Mouse (Mus musculus): ENCODE measurements around the gene Rnh1. TPM values are rescaled to one million over a fixed set of nuclear protein-coding genes. Genes with fewer than 3 reads are reported as not detected.

Rnh1 gene
- polyA plus RNA-seq, 1 experiment, result 26.5 TPM

GRCm38 (mm10) chr7:141191796-141192685, 19.4 kb upstream of the Rnh1 start:
- no peak for TF ChIP-seq GATA1 (IDR thresholded peaks at IDR 0.05; ENCODE audit: borderline replicate concordance, low read length)
- TF ChIP-seq FLI1 (IDR thresholded peaks at IDR 0.05; ENCODE audit: low read length), result no peak
- H3K4me1 ChIP-seq, result peaks cover 63% of the 10 kb centered on the region
- no peaks in the 10 kb centered on the region for H3K9me3 ChIP-seq
- H3K36me3 ChIP-seq (replicated peaks; ENCODE audit: low read length), result peaks cover 51% of the 10 kb centered on the region
- no peaks in the 10 kb centered on the region for H3K27me3 ChIP-seq (replicated peaks)
- H3K4me3 ChIP-seq (replicated peaks), result peak overlapping the region; percentile 96

- TF ChIP-seq GATA1 (IDR thresholded peaks at IDR 0.05; ENCODE audit: borderline replicate concordance, low read length), result no peak
- TF ChIP-seq FLI1 (IDR thresholded peaks at IDR 0.05; ENCODE audit: low read length), result no peak
- Histone ChIP-seq H3K4me1 (peaks cover 63% of the 10 kb centered on the region), H3K36me3 (replicated peaks; ENCODE audit: low read length) (peaks cover 46% of the 10 kb centered on the region), H3K9me3 (no peaks in the 10 kb centered on the region), H3K4me3 (replicated peaks) (peak overlapping the region; percentile 28), H3K27me3 (replicated peaks) (no peaks in the 10 kb centered on the region)
Measured at GRCm38 (mm10) chr7:141191036-141191435, 18.4 kb upstream of the Rnh1 start.

GRCm38 (mm10) chr7:141190220-141190619, 17.6 kb upstream of the Rnh1 start:
- peaks cover 46% of the 10 kb centered on the region for H3K36me3 ChIP-seq (replicated peaks; ENCODE audit: low read length)
- H3K4me1 ChIP-seq, result peaks cover 58% of the 10 kb centered on the region
- peaks cover 2% of the 10 kb centered on the region for H3K27me3 ChIP-seq (replicated peaks)
- H3K4me3 ChIP-seq (replicated peaks), result no peak overlapping the region
- TF ChIP-seq FLI1 (IDR thresholded peaks at IDR 0.05; ENCODE audit: low read length) (no peak), GATA1 (IDR thresholded peaks at IDR 0.05; ENCODE audit: borderline replicate concordance, low read length) (no peak)
- no peaks in the 10 kb centered on the region for H3K9me3 ChIP-seq

GRCm38 (mm10) chr7:141188733-141189132, 16.1 kb upstream of the Rnh1 start:
- Histone ChIP-seq H3K9me3 (no peaks in the 10 kb centered on the region), H3K36me3 (replicated peaks; ENCODE audit: low read length) (peaks cover 46% of the 10 kb centered on the region), H3K4me1 (peaks cover 54% of the 10 kb centered on the region), H3K4me3 (replicated peaks) (no peak overlapping the region), H3K27me3 (replicated peaks) (peaks cover 6% of the 10 kb centered on the region)
- TF ChIP-seq FLI1 (IDR thresholded peaks at IDR 0.05; ENCODE audit: low read length) (no peak), GATA1 (IDR thresholded peaks at IDR 0.05; ENCODE audit: borderline replicate concordance, low read length) (no peak)

GRCm38 (mm10) chr7:141188194-141188593, 15.5 kb upstream of the Rnh1 start:
- Histone ChIP-seq H3K36me3 (replicated peaks; ENCODE audit: low read length) (peaks cover 46% of the 10 kb centered on the region), H3K4me3 (replicated peaks) (no peak overlapping the region), H3K9me3 (no peaks in the 10 kb centered on the region), H3K27me3 (replicated peaks) (peaks cover 6% of the 10 kb centered on the region), H3K4me1 (peaks cover 52% of the 10 kb centered on the region)
- no peak for TF ChIP-seq FLI1 (IDR thresholded peaks at IDR 0.05; ENCODE audit: low read length)
- no peak for TF ChIP-seq GATA1 (IDR thresholded peaks at IDR 0.05; ENCODE audit: borderline replicate concordance, low read length)

- H3K36me3 ChIP-seq (replicated peaks; ENCODE audit: low read length), result no peaks in the 10 kb centered on the region
- peak overlapping the region; percentile 14 for H3K4me3 ChIP-seq (replicated peaks)
- no peaks in the 10 kb centered on the region for H3K9me3 ChIP-seq
- TF ChIP-seq FLI1 (IDR thresholded peaks at IDR 0.05; ENCODE audit: low read length), result no peak
- no peak for TF ChIP-seq GATA1 (IDR thresholded peaks at IDR 0.05; ENCODE audit: borderline replicate concordance, low read length)
- peaks cover 2% of the 10 kb centered on the region for H3K27me3 ChIP-seq (replicated peaks)
- H3K4me1 ChIP-seq, result peaks cover 25% of the 10 kb centered on the region
Measured at GRCm38 (mm10) chr7:141176173-141176572, 3.5 kb upstream of the Rnh1 start.

- peaks cover 2% of the 10 kb centered on the region for H3K27me3 ChIP-seq (replicated peaks)
Measured at GRCm38 (mm10) chr7:141175068-141175467, 2.4 kb upstream of the Rnh1 start.

GRCm38 (mm10) chr7:141173323-141173850, 730 bp upstream of the Rnh1 start:
- Histone ChIP-seq H3K4me3 (replicated peaks) (peak overlapping the region; percentile 97), H3K9me3 (no peaks in the 10 kb centered on the region), H3K27me3 (replicated peaks) (no peaks in the 10 kb centered on the region), H3K36me3 (replicated peaks; ENCODE audit: low read length) (no peaks in the 10 kb centered on the region), H3K4me1 (peaks cover 49% of the 10 kb centered on the region)
- TF ChIP-seq FLI1 (IDR thresholded peaks at IDR 0.05; ENCODE audit: low read length), result no peak
- TF ChIP-seq GATA1 (IDR thresholded peaks at IDR 0.05; ENCODE audit: borderline replicate concordance, low read length), result no peak

More at GRCm38 (mm10) chr7:141175068-141175467, 2.4 kb upstream of the Rnh1 start:
- H3K9me3 ChIP-seq, result no peaks in the 10 kb centered on the region
- TF ChIP-seq GATA1 (IDR thresholded peaks at IDR 0.05; ENCODE audit: borderline replicate concordance, low read length) (no peak), FLI1 (IDR thresholded peaks at IDR 0.05; ENCODE audit: low read length) (no peak)
- H3K36me3 ChIP-seq (replicated peaks; ENCODE audit: low read length), result no peaks in the 10 kb centered on the region
- H3K4me3 ChIP-seq (replicated peaks), result no peak overlapping the region
- peaks cover 34% of the 10 kb centered on the region for H3K4me1 ChIP-seq

GRCm38 (mm10) chr7:141169866-141170265, 2.8 kb downstream of the Rnh1 start:
- peak overlapping the region; percentile 31 for H3K4me3 ChIP-seq (replicated peaks)
- no peaks in the 10 kb centered on the region for H3K27me3 ChIP-seq (replicated peaks)
- H3K4me1 ChIP-seq, result peaks cover 68% of the 10 kb centered on the region
- H3K36me3 ChIP-seq (replicated peaks; ENCODE audit: low read length), result peaks cover 23% of the 10 kb centered on the region
- TF ChIP-seq FLI1 (IDR thresholded peaks at IDR 0.05; ENCODE audit: low read length) (no peak), GATA1 (IDR thresholded peaks at IDR 0.05; ENCODE audit: borderline replicate concordance, low read length) (no peak)
- H3K9me3 ChIP-seq, result no peaks in the 10 kb centered on the region

GRCm38 (mm10) chr7:141169300-141169699, 3.4 kb downstream of the Rnh1 start:
- H3K36me3 ChIP-seq (replicated peaks; ENCODE audit: low read length), result peaks cover 29% of the 10 kb centered on the region
- no peaks in the 10 kb centered on the region for H3K27me3 ChIP-seq (replicated peaks)
- peaks cover 73% of the 10 kb centered on the region for H3K4me1 ChIP-seq
- TF ChIP-seq FLI1 (IDR thresholded peaks at IDR 0.05; ENCODE audit: low read length), result no peak
- no peak for TF ChIP-seq GATA1 (IDR thresholded peaks at IDR 0.05; ENCODE audit: borderline replicate concordance, low read length)
- H3K4me3 ChIP-seq (replicated peaks), result peak overlapping the region; percentile 38
- no peaks in the 10 kb centered on the region for H3K9me3 ChIP-seq

All from megakaryocyte, embryonic 14.5 days (primary cell).